Mouse (Mus musculus) midbrain, postnatal 0 days (tissue): ENCODE results near the gene Stag1. TPM values are rescaled to one million over a fixed set of nuclear protein-coding genes. Genes with fewer than 3 reads are reported as not detected.

Experiments
- ATAC-seq: fragments of 200-750 bp; cut with Nextera tagmentation; 2 replicates; pipeline ENCODE4 v1.8.0; 2017; ENCODE audit warnings: moderate number of reproducible peaks, mild to moderate bottlenecking, moderate TSS enrichment, moderate library complexity; ENCODE audit not compliant: low FRiP score
- DNase-seq: peaks from one replicate; pipeline ENCODE4 v3.0.0-alpha.2; 2015; ENCODE audit warnings: low spot score
- H3K27ac ChIP-seq: fragments of 300-500 bp; sonication (generic); 2 replicates; pipeline ENCODE4 v1.5.1; 2014; ENCODE audit warnings: low read depth, mild to moderate bottlenecking, low read length, mixed read lengths
- H3K27me3 ChIP-seq: fragments of 300-500 bp; sonication (generic); 2 replicates; pipeline ENCODE4 v1.6.1; 2014; ENCODE audit warnings: low read length, control low read depth, mixed read lengths; ENCODE audit not compliant: insufficient read depth
- H3K36me3 ChIP-seq: fragments of 300-500 bp; sonication (generic); 2 replicates; pipeline ENCODE4 v1.6.1; 2014; ENCODE audit warnings: low read length, control low read depth, mixed read lengths; ENCODE audit not compliant: insufficient read depth
- H3K4me1 ChIP-seq: fragments of 300-500 bp; sonication (generic); 2 replicates; pipeline ENCODE4 v1.6.1; 2014; ENCODE audit warnings: mild to moderate bottlenecking, control low read depth, antibody characterized with exemption, low read length, mixed read lengths; ENCODE audit not compliant: insufficient read depth
- H3K4me2 ChIP-seq: fragments of 300-500 bp; sonication (generic); 2 replicates; pipeline ENCODE4 v1.6.1; 2014; ENCODE audit warnings: low read depth, mild to moderate bottlenecking, low read length, mixed read lengths; ENCODE audit not compliant: poor library complexity, severe bottlenecking
- H3K4me3 ChIP-seq: fragments of 300-500 bp; sonication (generic); 2 replicates; pipeline ENCODE4 v1.5.1; 2014; ENCODE audit warnings: low read depth, mild to moderate bottlenecking, low read length, moderate library complexity
- H3K9ac ChIP-seq: fragments of 300-500 bp; sonication (generic); replicated peaks from 2 replicates; pipeline ENCODE4 v1.6.1; 2014; ENCODE audit warnings: mild to moderate bottlenecking, low read length, moderate library complexity, mixed read lengths; ENCODE audit not compliant: poor library complexity, severe bottlenecking
- H3K9me3 ChIP-seq: fragments of 300-500 bp; sonication (generic); 2 replicates; pipeline ENCODE4 v1.6.1; 2016; ENCODE audit warnings: low read length, control low read depth
- CTCF ChIP-seq: IDR thresholded peaks from 2 replicates; pipeline ENCODE4 v1.5.1; 2016; ENCODE audit warnings: antibody characterized with exemption, mild to moderate bottlenecking
- WGBS: fragments of 180-500 bp; shearing (Covaris S2); extraction: QIAGEN DNeasy Blood & Tissue Kit; methylation state at CpG from one replicate; pipeline ENCODE4 v1.1.7; 2014; 5-methylcytosine and 5-hydroxymethylcytosine counted together
- polyA plus RNA-seq: library from polyadenylated mRNA; unstranded; fragments of >200 nt; fragmentation: Nextera tagmentation; extraction: Ambion mirVana; gene quantifications from 2 replicates; pipeline ENCODE4 v1.2.1, GENCODE M21; 2015
- total RNA-seq: library from RNA; depleted of rRNA; stranded (reverse); fragments of >200 nt; gene quantifications from 2 replicates; pipeline ENCODE4 v1.2.3, GENCODE M21; 2014

Stag1 gene
- total and polyA plus RNA-seq, 2 experiments from 2014 or later: 23.6 to 31.0 TPM

DNA sequence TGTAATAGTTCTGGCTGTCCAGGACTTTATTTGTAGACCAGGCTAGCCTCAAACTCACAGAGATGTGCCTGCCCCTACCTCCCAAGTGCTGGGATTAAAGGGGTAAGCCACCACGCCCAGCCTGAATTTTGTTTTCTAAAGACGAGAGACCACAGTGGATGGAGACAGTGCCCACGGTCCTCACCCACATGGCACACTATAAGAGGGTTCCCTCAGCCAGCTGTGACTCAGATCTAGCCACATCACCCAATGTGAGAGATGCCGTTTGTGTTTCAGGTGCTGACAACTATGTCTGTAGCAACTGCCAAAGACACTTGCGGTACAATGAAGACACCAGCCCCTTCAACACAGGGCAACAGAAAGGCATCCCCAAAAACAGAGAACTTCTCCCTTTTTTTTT lies 389.4 kb downstream of the Stag1 start:
- ATAC-seq: no peak
- Histone ChIP-seq H3K4me1 (no peaks in the 10 kb centered on the region), H3K36me3 (peaks cover 29% of the 10 kb centered on the region), H3K4me2 (no peak overlapping the region), H3K9me3 (no peaks in the 10 kb centered on the region), H3K27ac (no peak overlapping the region), H3K9ac (no peak overlapping the region), H3K4me3 (no peak overlapping the region), H3K27me3 (no peaks in the 10 kb centered on the region)
- TF ChIP-seq CTCF: no peak
- DNase-seq: no peak
- WGBS: 97% methylated on average over 5 of the region's 5 CpGs

DNA sequence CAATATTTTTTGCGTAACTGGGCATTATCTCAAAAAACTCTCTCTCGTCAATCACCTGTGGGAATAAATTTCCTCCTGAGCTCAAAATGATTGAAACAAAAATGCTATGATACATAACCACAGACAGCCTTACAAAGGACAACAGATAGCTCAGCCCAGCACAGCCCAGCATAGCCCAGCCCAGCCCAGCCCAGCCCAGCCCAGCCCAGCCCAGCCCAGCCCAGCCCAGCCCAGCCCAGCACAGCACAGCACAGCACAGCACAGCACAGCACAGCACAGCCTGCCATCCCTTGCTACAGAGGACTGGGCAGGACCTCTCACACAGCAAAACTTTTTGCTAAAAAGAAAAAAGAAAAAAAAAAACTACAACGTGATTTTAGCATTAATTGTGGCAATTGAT lies 390.3 kb downstream of the Stag1 start:
- Histone ChIP-seq H3K4me3 (no peak overlapping the region), H3K27ac (no peak overlapping the region), H3K4me2 (no peak overlapping the region), H3K9me3 (no peaks in the 10 kb centered on the region), H3K27me3 (no peaks in the 10 kb centered on the region), H3K4me1 (no peaks in the 10 kb centered on the region), H3K36me3 (peaks cover 23% of the 10 kb centered on the region), H3K9ac (no peak overlapping the region)
- TF ChIP-seq CTCF: no peak
- DNase-seq: no peak
- 97% methylated on average over 3 of the region's 3 CpGs for WGBS
- ATAC-seq: no peak

- Histone ChIP-seq H3K27me3 (no peaks in the 10 kb centered on the region), H3K27ac (no peak overlapping the region), H3K9ac (no peak overlapping the region), H3K9me3 (no peaks in the 10 kb centered on the region), H3K4me3 (no peak overlapping the region), H3K4me2 (no peak overlapping the region), H3K4me1 (no peaks in the 10 kb centered on the region), H3K36me3 (peaks cover 22% of the 10 kb centered on the region)
- TF ChIP-seq CTCF: no peak
- ATAC-seq (no peak), DNase-seq (no peak)
- 90% methylated on average over 5 of the region's 5 CpGs for WGBS
Observed at GRCm38 (mm10) chr9:100990609-100991008, 393.0 kb downstream of the Stag1 start.

- no peaks in the 10 kb centered on the region for H3K4me1 ChIP-seq
- DNase-seq: no peak
- H3K36me3 ChIP-seq: peaks cover 18% of the 10 kb centered on the region
- H3K9me3 ChIP-seq: no peaks in the 10 kb centered on the region
- no peaks in the 10 kb centered on the region for H3K27me3 ChIP-seq
- TF ChIP-seq CTCF: no peak
- H3K9ac ChIP-seq: no peak overlapping the region
- H3K4me3 ChIP-seq: no peak overlapping the region
- no peak overlapping the region for H3K4me2 ChIP-seq
- no peak overlapping the region for H3K27ac ChIP-seq
- ATAC-seq: no peak
- WGBS: 94% methylated on average over 2 of the region's 2 CpGs
Observed at GRCm38 (mm10) chr9:100991321-100991720, 393.7 kb downstream of the Stag1 start.

GRCm38 (mm10) chr9:100992191-100992590 lies 394.6 kb downstream of the Stag1 start:
- ATAC-seq: no peak
- no peak overlapping the region for H3K4me2 ChIP-seq

DNA sequence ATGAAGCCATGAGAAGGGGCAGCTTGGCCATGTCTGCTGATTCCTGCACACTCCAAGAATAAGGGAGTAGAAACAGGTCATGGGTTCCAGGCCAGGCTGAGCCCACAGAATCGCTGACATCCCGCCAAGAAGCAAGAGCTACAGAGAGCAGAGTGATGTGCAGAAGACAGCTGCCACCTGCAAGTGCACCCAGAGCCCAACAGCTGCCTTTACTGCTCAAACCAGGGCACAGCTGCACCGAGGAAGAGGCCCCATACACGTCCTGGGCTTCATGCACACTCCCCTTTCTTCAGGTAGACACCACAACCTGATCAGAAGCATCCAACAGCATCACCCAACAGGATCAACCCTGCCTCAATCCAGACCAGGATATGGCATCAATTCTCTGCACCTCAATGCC lies 396.3 kb downstream of the Stag1 start:
- Histone ChIP-seq H3K4me2 (no peak overlapping the region), H3K4me3 (no peak overlapping the region), H3K27ac (no peak overlapping the region), H3K9me3 (no peaks in the 10 kb centered on the region), H3K4me1 (no peaks in the 10 kb centered on the region), H3K36me3 (peaks cover 16% of the 10 kb centered on the region), H3K9ac (no peak overlapping the region), H3K27me3 (no peaks in the 10 kb centered on the region)
- no peak for TF ChIP-seq CTCF
- 95% methylated on average over 4 of the region's 4 CpGs for WGBS
- DNase-seq (no peak), ATAC-seq (no peak)

More at GRCm38 (mm10) chr9:100992191-100992590, 394.6 kb downstream of the Stag1 start:
- H3K9me3 ChIP-seq: no peaks in the 10 kb centered on the region
- H3K27ac ChIP-seq: no peak overlapping the region
- H3K4me1 ChIP-seq: no peaks in the 10 kb centered on the region
- H3K4me3 ChIP-seq: no peak overlapping the region
- H3K9ac ChIP-seq: no peak overlapping the region
- peaks cover 18% of the 10 kb centered on the region for H3K36me3 ChIP-seq
- no peak for TF ChIP-seq CTCF
- WGBS: 84% methylated on average over 2 of the region's 2 CpGs
- H3K27me3 ChIP-seq: no peaks in the 10 kb centered on the region
- no peak for DNase-seq

DNA sequence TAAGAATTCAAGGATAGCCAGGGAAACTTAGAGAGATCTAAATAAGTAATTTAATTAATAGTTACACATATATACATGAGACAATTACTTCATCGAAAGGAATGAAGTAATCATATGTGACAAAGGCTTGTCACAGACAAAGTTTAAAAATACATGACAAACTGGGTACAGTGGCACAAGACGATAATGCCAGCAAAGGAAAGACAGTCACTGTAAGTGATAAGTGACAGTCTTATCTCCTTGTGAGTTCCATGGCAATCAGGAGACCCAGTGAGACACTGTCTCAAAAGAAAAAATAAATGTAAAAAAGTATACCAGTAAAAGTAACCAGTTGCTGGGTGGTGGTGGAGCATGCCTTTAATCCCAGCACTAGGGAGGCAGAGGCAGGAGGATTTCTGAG lies 399.5 kb downstream of the Stag1 start:
- no peak for DNase-seq
- H3K9ac ChIP-seq: no peak overlapping the region
- no peaks in the 10 kb centered on the region for H3K4me1 ChIP-seq
- no peaks in the 10 kb centered on the region for H3K27me3 ChIP-seq
- H3K27ac ChIP-seq: no peak overlapping the region
- no peak for TF ChIP-seq CTCF
- no peak overlapping the region for H3K4me2 ChIP-seq
- H3K4me3 ChIP-seq: no peak overlapping the region
- 91% methylated on average over 2 of the region's 2 CpGs for WGBS
- H3K9me3 ChIP-seq: no peaks in the 10 kb centered on the region
- peaks cover 21% of the 10 kb centered on the region for H3K36me3 ChIP-seq
- no peak for ATAC-seq
